Mouse (Mus musculus) Patski (cell line): ENCODE data around the gene BC107364. TPM values are rescaled to one million over a fixed set of nuclear protein-coding genes. Genes with fewer than 3 reads are reported as not detected.
"Not testable (repeated sequence)": the region's sequence is repeated elsewhere in the genome, so short reads cannot be mapped to it uniquely, and the experiment has no call there.

Experiments used
- ATAC-seq: fragments of 100-300 bp; one replicate; pipeline ENCODE4 v1.8.0; 2021
- CTCF ChIA-PET: fragments of 350-600 bp; sonication (Branson Sonifier 250); formaldehyde crosslinking; loops from one replicate; lab custom pipeline; 2022; ENCODE audit warnings: inconsistent platforms; lab: Charles Lee
- POLR2A ChIA-PET: fragments of 350-600 bp; sonication (Branson Sonifier 250); formaldehyde crosslinking; loops from one replicate; lab custom pipeline; 2022; ENCODE audit warnings: antibody characterized with exemption, inconsistent platforms; lab: Charles Lee
- DNase-seq: peaks from one replicate; pipeline ENCODE4 v3.0.0-alpha.2; 2011; ENCODE audit warnings: low read depth, low spot score
- H3K27me3 ChIP-seq: fragments of 371-371 bp; one replicate; pipeline ENCODE4 v1.5.1; 2021
- CTCF ChIP-seq: fragments of 100-300 bp; IDR thresholded peaks from one replicate; pipeline ENCODE4 v1.5.1; 2021
- in situ Hi-C: fragments of 300-500 bp; cut with MboI; formaldehyde crosslinking; loops from 3 replicates; pipeline ENCODE4 v1.11.1; 2018; ENCODE audit warnings: low pct_unique_long_range_greater_than_20kb, mixed read lengths
- polyA plus RNA-seq: library from polyadenylated mRNA; unstranded; gene quantifications from one replicate; pipeline ENCODE4 v1.2.3, GENCODE M21; 2021

BC107364 gene
- polyA plus RNA-seq, 1 experiment from 2014 or later = not detected

GRCm38 (mm10) chr3:96423889-96424288 is 28.2 kb downstream of the BC107364 start:
- in situ Hi-C loops = loop anchor here (10.0 kb wide), 1 partner anchor 61 kb away; no protein-coding TSS in a partner anchor

GRCm38 (mm10) chr3:96420796-96421195 is 31.3 kb downstream of the BC107364 start:
- no peaks in the 10 kb centered on the region for H3K27me3 ChIP-seq
- TF ChIP-seq CTCF = no peak
- POLR2A ChIA-PET = no interaction called here
- CTCF ChIA-PET = interaction anchor here (0.8 to 1.4 kb wide), 2 partner anchors 20 to 108 kb away, joined by 3 to 5 read pairs; no protein-coding TSS in a partner anchor
- no peak for DNase-seq
- in situ Hi-C loops = loop anchor here (10.0 kb wide), 1 partner anchor 64 kb away; no protein-coding TSS in a partner anchor
- no peak for ATAC-seq

More at GRCm38 (mm10) chr3:96423889-96424288, 28.2 kb downstream of the BC107364 start:
- no peaks in the 10 kb centered on the region for H3K27me3 ChIP-seq
- ATAC-seq (no peak), DNase-seq (no peak)
- no peak for TF ChIP-seq CTCF
- POLR2A ChIA-PET = no interaction called here
- CTCF ChIA-PET = interaction anchor here (1.0 to 1.4 kb wide), 4 partner anchors 12 to 146 kb away, joined by 3 read pairs; no protein-coding TSS in a partner anchor

GRCm38 (mm10) chr3:96418902-96419301 is 33.2 kb downstream of the BC107364 start:
- in situ Hi-C loops, H3K27me3 ChIP-seq, DNase-seq, POLR2A ChIA-PET, ATAC-seq: not testable (repeated sequence)
- CTCF ChIA-PET = interaction anchor here (1.1 kb wide), 1 partner anchor 10 kb away, joined by 3 read pairs; no protein-coding TSS in a partner anchor

GRCm38 (mm10) chr3:96417850-96418815 is 34.0 kb downstream of the BC107364 start:
- no peak for TF ChIP-seq CTCF
- ATAC-seq = no peak
- no peak for DNase-seq
- no peaks in the 10 kb centered on the region for H3K27me3 ChIP-seq
- in situ Hi-C loops = no loop called here
- ChIA-PET CTCF (interaction anchor here (1.1 kb wide), 1 partner anchor 10 kb away, joined by 3 read pairs; no protein-coding TSS in a partner anchor), POLR2A (no interaction called here)

- ATAC-seq (no peak), DNase-seq (no peak)
- CTCF ChIA-PET = no interaction called here
- POLR2A ChIA-PET = no interaction called here
- TF ChIP-seq CTCF = no peak
- in situ Hi-C loops = no loop called here
- H3K27me3 ChIP-seq = no peaks in the 10 kb centered on the region
Observed at GRCm38 (mm10) chr3:96416595-96416994, 35.5 kb downstream of the BC107364 start.

GRCm38 (mm10) chr3:96416056-96416455 is 36.0 kb downstream of the BC107364 start:
- in situ Hi-C loops = no loop called here
- no peak for TF ChIP-seq CTCF
- CTCF ChIA-PET = interaction anchor here (1.6 kb wide), 1 partner anchor 12 kb away, joined by 5 read pairs; no protein-coding TSS in a partner anchor
- H3K27me3 ChIP-seq = no peaks in the 10 kb centered on the region
- DNase-seq (no peak), ATAC-seq (no peak)
- POLR2A ChIA-PET = no interaction called here

- TF ChIP-seq CTCF = no peak
- no peak for DNase-seq
Observed at GRCm38 (mm10) chr3:96414951-96415327, 37.2 kb downstream of the BC107364 start.

GRCm38 (mm10) chr3:96414126-96414950 is 37.8 kb downstream of the BC107364 start:
- DNase-seq (peak; percentile 66), ATAC-seq (peak; percentile 49)
- no peak for TF ChIP-seq CTCF
- in situ Hi-C loops = no loop called here
- no peaks in the 10 kb centered on the region for H3K27me3 ChIP-seq
- CTCF ChIA-PET = interaction anchor here (1.4 to 1.9 kb wide), 3 partner anchors 14 to 26 kb away, joined by 3 to 6 read pairs (median 5); no protein-coding TSS in a partner anchor
- POLR2A ChIA-PET = interaction anchor here (1.1 kb wide), 1 partner anchor 88 kb away, joined by 3 read pairs; no protein-coding TSS in a partner anchor

More at GRCm38 (mm10) chr3:96414951-96415327, 37.2 kb downstream of the BC107364 start:
- POLR2A ChIA-PET = no interaction called here
- no peak for ATAC-seq
- CTCF ChIA-PET = interaction anchor here (1.4 to 1.9 kb wide), 3 partner anchors 14 to 26 kb away, joined by 3 to 6 read pairs (median 5); no protein-coding TSS in a partner anchor
- in situ Hi-C loops = no loop called here
- H3K27me3 ChIP-seq = no peaks in the 10 kb centered on the region

- no peak for TF ChIP-seq CTCF
- CTCF ChIA-PET = interaction anchor here (1.1 to 1.9 kb wide), 3 partner anchors 17 to 127 kb away, joined by 3 to 6 read pairs (median 3); no protein-coding TSS in a partner anchor
- POLR2A ChIA-PET = interaction anchor here (1.1 kb wide), 1 partner anchor 87 kb away, joined by 3 read pairs; no protein-coding TSS in a partner anchor
- ATAC-seq (no peak), DNase-seq (no peak)
- no peaks in the 10 kb centered on the region for H3K27me3 ChIP-seq
- in situ Hi-C loops = no loop called here
Observed at GRCm38 (mm10) chr3:96413581-96414125, 38.5 kb downstream of the BC107364 start.
